ENCODE assay signal across 7 mouse cellular contexts in genomic region chr1:155416701-155417677, GRCm38 (mm10). TPM values are rescaled to one million over a fixed set of nuclear protein-coding genes. Genes with fewer than 3 reads are reported as not detected.
DNase-seq lines count a peak whose midpoint lies in the region; ATAC-seq lines count a peak whose summit lies in the region.

Gene Xpr1, minus strand, starts transcription at chr1:155417415.

- no peaks in the 10 kb centered on the region for H3K9me3 ChIP-seq in intestine, embryonic 16.5 days (ENCODE audit: control insufficient read depth, low read length)
- no peaks in the 10 kb centered on the region for H3K9me3 ChIP-seq in midbrain, embryonic 11.5 days (ENCODE audit: control insufficient read depth, low read length)

- no peaks in the 10 kb centered on the region for H3K27me3 ChIP-seq in intestine, embryonic 16.5 days (replicated peaks; ENCODE audit: control insufficient read depth, insufficient read depth, low read length)
- H3K27me3 ChIP-seq in midbrain, embryonic 11.5 days (ENCODE audit: control insufficient read depth, insufficient read depth, low read length), result no peaks in the 10 kb centered on the region

- H3K9ac ChIP-seq in intestine, embryonic 16.5 days (ENCODE audit: low read depth, low read length), result peak within 1 kb of the TSS; percentile 80
- peak within 1 kb of the TSS; percentile 76 for H3K9ac ChIP-seq in midbrain, embryonic 11.5 days (ENCODE audit: low read length)

- H3K36me3 ChIP-seq in intestine, embryonic 16.5 days (ENCODE audit: control insufficient read depth, insufficient read depth, low read length), result no peaks in the 10 kb centered on the region
- H3K36me3 ChIP-seq in midbrain, embryonic 11.5 days (ENCODE audit: control insufficient read depth, insufficient read depth, low read length), result no peaks in the 10 kb centered on the region

- peak within 1 kb of the TSS; percentile 76 for H3K4me2 ChIP-seq in intestine, embryonic 16.5 days (ENCODE audit: low read depth, low read length)
- H3K4me2 ChIP-seq in midbrain, embryonic 11.5 days, result peak within 1 kb of the TSS; percentile 54

- peak within 1 kb of the TSS; percentile 86 for H3K27ac ChIP-seq in intestine, embryonic 16.5 days (ENCODE audit: low read length)
- H3K27ac ChIP-seq in midbrain, embryonic 11.5 days (ENCODE audit: low read depth, low read length), result peak within 1 kb of the TSS; percentile 89

- H3K4me3 ChIP-seq in intestine, embryonic 16.5 days (ENCODE audit: low read length), result peak within 1 kb of the TSS; percentile 85
- peak within 1 kb of the TSS; percentile 81 for H3K4me3 ChIP-seq in midbrain, embryonic 11.5 days (ENCODE audit: low read depth, low read length)

- H3K4me1 ChIP-seq in intestine, embryonic 16.5 days (ENCODE audit: control insufficient read depth, insufficient read depth, low read length), result no peaks in the 10 kb centered on the region
- no peaks in the 10 kb centered on the region for H3K4me1 ChIP-seq in midbrain, embryonic 11.5 days (ENCODE audit: control insufficient read depth, insufficient read depth, low read length)

- ATAC-seq in intestine, embryonic 16.5 days, result peak; percentile 96
- ATAC-seq in midbrain, embryonic 11.5 days (ENCODE audit: low FRiP score), result peak; percentile 96

- intact Hi-C loops in gastrocnemius, postnatal 36 days (cut with DNase I), result loop anchor here (5.0 kb wide), 2 partner anchors 100 to 125 kb away; no protein-coding TSS in a partner anchor
- intact Hi-C loops in left cerebral cortex, postnatal 36 days (cut with DNase I), result loop anchor here (2.0 to 5.0 kb wide), 5 partner anchors 26 to 124 kb away; no protein-coding TSS in a partner anchor

- WGBS in intestine, embryonic 16.5 days, result under 1% methylated on average over 72 of the region's 82 CpGs
- under 1% methylated on average over 78 of the region's 82 CpGs for WGBS in midbrain, embryonic 11.5 days

- peak; percentile 95 to 96 for DNase-seq in adrenal gland, adult 18-20 months (ENCODE audit: low spot score in 2 of 2)
- peak; percentile 98 for DNase-seq in embryo, embryonic 11 days
- DNase-seq in gastrocnemius, postnatal 36 days, result peak; percentile 89 to 94
- peak; percentile 93 to 94 for DNase-seq in left cerebral cortex, postnatal 36 days (ENCODE audit: low spot score in 2 of 2)
- peak; percentile 100 for DNase-seq in midbrain, embryonic 11.5 days (ENCODE audit: low spot score, missing footprints)
- peak; percentile 96 for DNase-seq in skeletal muscle tissue, adult 2 months (ENCODE audit: low read depth, low spot score)

RNA-seq across cellular contexts. Expression of gene Xpr1, which starts in this region (rescaled TPM):
- total RNA-seq in adrenal gland, adult 18-20 months (2021), result 10 to 100 TPM; 31.6 to 43.2 TPM
- 10 to 100 TPM; 43.0 to 44.6 TPM for total RNA-seq in gastrocnemius, postnatal 36 days (2021)
- 6.7 TPM in 2 replicates for polyA plus RNA-seq in intestine, embryonic 16.5 days (2015; fragmentation: Nextera tagmentation; extraction: Ambion mirVana)
- 10 to 100 TPM; 75.9 to 90.9 TPM for total RNA-seq in left cerebral cortex, postnatal 36 days (2021)
- polyA plus RNA-seq in midbrain, embryonic 11.5 days (2014; fragmentation: Nextera tagmentation; extraction: Ambion mirVana), result 14.4 and 14.7 TPM in 2 replicates

Comparison
In these comparisons a context has a peak if more than half of its experiments do, and no peak if none do; other contexts are left out.
1. Peak in every context shown above with its lines: DNase-seq, ATAC-seq, H3K4me3 ChIP-seq and H3K27ac ChIP-seq.